25 mouse cellular contexts compared by ENCODE assay signal in the genomic region with DNA sequence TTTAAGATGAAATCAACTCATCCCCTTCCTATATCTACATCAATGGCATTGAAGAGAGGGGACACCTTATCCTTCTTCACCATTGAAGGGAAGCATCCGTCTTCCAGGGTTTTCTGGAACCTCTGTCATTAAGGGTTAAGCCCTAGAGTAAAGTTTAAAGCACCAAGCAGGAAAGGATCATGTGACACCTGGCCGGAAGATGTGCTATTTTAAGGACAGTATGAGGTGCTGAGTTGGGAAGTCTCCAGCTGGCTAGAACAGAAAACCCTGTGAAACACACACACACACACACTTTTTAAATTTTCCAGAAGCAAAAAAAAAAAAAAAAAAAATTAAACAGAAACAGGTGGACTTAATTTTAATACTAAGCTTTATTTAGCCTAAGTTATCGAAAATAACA. TPM values are rescaled to one million over a fixed set of nuclear protein-coding genes. Genes with fewer than 3 reads are reported as not detected.
DNase-seq lines count a peak whose midpoint lies in the region; ATAC-seq and TF ChIP-seq lines count a peak whose summit lies in the region.
"Had no signal": no experiment of that assay in that cellular context is flagged by ENCODE, and none has a peak within 500 bp of the region (broad histone marks: within the 10 kb centered on the region; RNA-seq: fewer than 3 reads in every experiment).

No protein-coding gene starts in this region.

- WGBS in heart, embryonic 11.5 days (ENCODE audit: insufficient replicate concordance), result 40% methylated on average over 3 of the region's 3 CpGs
- WGBS in thymus, adult 2 months, result 8% methylated on average over 3 of the region's 3 CpGs
- 37% methylated on average over 3 of the region's 3 CpGs for WGBS in heart, embryonic 16.5 days

- H3K9me3 ChIP-seq in heart, embryonic 11.5 days (replicated peaks; ENCODE audit: control insufficient read depth, low read length), result no peaks in the 10 kb centered on the region
- no peaks in the 10 kb centered on the region for H3K9me3 ChIP-seq in heart, embryonic 16.5 days (replicated peaks; ENCODE audit: control insufficient read depth, low read length)
- H3K9me3 ChIP-seq: forebrain, embryonic 10.5 days; midbrain, embryonic 13.5 days had no signal

- peaks cover 14% of the 10 kb centered on the region for H3K4me1 ChIP-seq in heart, embryonic 11.5 days (ENCODE audit: control insufficient read depth, insufficient read depth, low read length)
- peaks cover 29% of the 10 kb centered on the region for H3K4me1 ChIP-seq in thymus, adult 2 months (replicated peaks; ENCODE audit: control insufficient read depth, insufficient read depth, low read length)
- peaks cover 31% of the 10 kb centered on the region for H3K4me1 ChIP-seq in heart, embryonic 16.5 days (ENCODE audit: control insufficient read depth, insufficient read depth, low read length)

- no peak for TF ChIP-seq CTCF in thymus, adult 2 months (IDR thresholded peaks at IDR 0.05; ENCODE audit: borderline replicate concordance, control insufficient read depth, extremely low read depth, insufficient read depth, low read length, poor library complexity)

- no peaks in the 10 kb centered on the region for H3K27me3 ChIP-seq in heart, embryonic 11.5 days (ENCODE audit: control insufficient read depth, insufficient read depth, low read length)
- no peaks in the 10 kb centered on the region for H3K27me3 ChIP-seq in thymus, adult 2 months (ENCODE audit: control insufficient read depth, insufficient read depth, low read length)
- no peaks in the 10 kb centered on the region for H3K27me3 ChIP-seq in heart, embryonic 16.5 days (ENCODE audit: control insufficient read depth, insufficient read depth, low read length)
- H3K27me3 ChIP-seq: midbrain, embryonic 13.5 days had no signal

- no peak overlapping the region for H3K4me3 ChIP-seq in heart, embryonic 11.5 days (ENCODE audit: low read depth, low read length)
- no peak overlapping the region for H3K4me3 ChIP-seq in thymus, adult 2 months (ENCODE audit: control insufficient read depth, insufficient read depth, low read length)
- no peak overlapping the region for H3K4me3 ChIP-seq in heart, embryonic 16.5 days (ENCODE audit: low read length)
- H3K4me3 ChIP-seq: forebrain, embryonic 10.5 days; midbrain, embryonic 13.5 days had no signal

- no peak for TF ChIP-seq POLR2A in thymus, adult 2 months (IDR thresholded peaks at IDR 0.05; ENCODE audit: control insufficient read depth, extremely low read depth, insufficient read depth, low read length, poor library complexity)

- H3K9ac ChIP-seq in heart, embryonic 11.5 days (ENCODE audit: low read depth, low read length), result no peak overlapping the region
- H3K9ac ChIP-seq in heart, embryonic 16.5 days (ENCODE audit: low read length), result no peak overlapping the region
- H3K9ac ChIP-seq: midbrain, embryonic 13.5 days had no signal

- ATAC-seq in heart, embryonic 11.5 days (replicated peaks; ENCODE audit: insufficient number of reproducible peaks, low FRiP score, low TSS enrichment), result no peak
- ATAC-seq in heart, embryonic 16.5 days (replicated peaks; ENCODE audit: extremely low read depth, insufficient read depth, low FRiP score), result peak; percentile 61; the same call in 1 of the 2 replicates
- ATAC-seq: activated CD4-positive, CD25-positive, alpha-beta regulatory T cell, adult 4 months; forebrain, embryonic 16.5 days; hindbrain, postnatal 0 days; intestine, embryonic 16.5 days; midbrain, embryonic 13.5 days had no signal

- DNase-seq in heart, adult 18-20 months, result peak; percentile 57 to 83
- DNase-seq in thymus, adult 2 months, result peak; percentile 45
- no peak for DNase-seq in thymus, postnatal 10 days (ENCODE audit: low spot score in 2 of 2)
- DNase-seq in skeletal muscle tissue, adult 2 months (ENCODE audit: low read depth, low spot score), result peak; percentile 72
- DNase-seq in right cerebral cortex, postnatal 4 days, result no peak
- DNase-seq: adrenal gland, postnatal 10 days; cerebellum, adult 9-10 months; layer of hippocampus, postnatal 36 days; lung, adult 2 months had no signal

- H3K27ac ChIP-seq in heart, embryonic 11.5 days (ENCODE audit: low read depth, low read length), result no peak overlapping the region
- no peak overlapping the region; the same call in 1 of the 2 replicates for H3K27ac ChIP-seq in thymus, adult 2 months (ENCODE audit: control insufficient read depth, insufficient read depth, low read length)
- H3K27ac ChIP-seq in heart, embryonic 16.5 days (ENCODE audit: low read length), result peak overlapping the region; percentile 15; the same call in 1 of the 2 replicates
- H3K27ac ChIP-seq: forebrain, embryonic 10.5 days; hindbrain, postnatal 0 days; midbrain, embryonic 13.5 days; stomach, postnatal 0 days had no signal

- H3K36me3 ChIP-seq in heart, embryonic 11.5 days (ENCODE audit: control insufficient read depth, insufficient read depth, low read length), result no peaks in the 10 kb centered on the region
- H3K36me3 ChIP-seq in thymus, adult 2 months (ENCODE audit: control insufficient read depth, insufficient read depth, low read length), result no peaks in the 10 kb centered on the region
- H3K36me3 ChIP-seq in heart, embryonic 16.5 days (ENCODE audit: control insufficient read depth, insufficient read depth), result no peaks in the 10 kb centered on the region
- H3K36me3 ChIP-seq: forebrain, embryonic 10.5 days; midbrain, embryonic 13.5 days had no signal

- no peak overlapping the region for H3K4me2 ChIP-seq in heart, embryonic 11.5 days
- H3K4me2 ChIP-seq in heart, embryonic 16.5 days (ENCODE audit: low read depth, low read length), result no peak overlapping the region
- H3K4me2 ChIP-seq: midbrain, embryonic 13.5 days had no signal

RNA-seq across cellular contexts. Expression of gene Adgrf1, which starts 15.9 kb away (rescaled TPM):
- not detected for total RNA-seq in heart, adult 18-20 months (2021)
- not detected in 2 replicates for polyA plus RNA-seq in heart, embryonic 11.5 days (2014; fragmentation: Nextera tagmentation; extraction: Ambion mirVana)
- polyA plus RNA-seq in thymus, adult 2 months (2012; rRNA removed), result 0.04 and 0.08 TPM in 2 replicates
- polyA plus RNA-seq in heart, embryonic 16.5 days (2015; fragmentation: Nextera tagmentation; extraction: Ambion mirVana), result not detected in 2 replicates
- total RNA-seq: granulocyte monocyte progenitor cell, adult 5-6 weeks; hindbrain, postnatal 0 days; layer of hippocampus, adult 8-10 months; layer of hippocampus, postnatal 36 days; left cerebral cortex, postnatal 10 days; monocyte, adult 5-6 weeks had no signal
- polyA plus RNA-seq: activated CD4-positive, CD25-positive, alpha-beta regulatory T cell, adult 4 months; forebrain, embryonic 10.5 days; forebrain, embryonic 16.5 days; hindbrain, embryonic 11.5 days; hindbrain, postnatal 0 days; limb, embryonic 11.5 days; lung, adult 2 months; midbrain, embryonic 13.5 days; urinary bladder, adult 2 months had no signal

Comparison
In these comparisons a context has a peak if more than half of its experiments do, and no peak if none do; other contexts are left out.
1. DNase-seq: peak in heart, adult 18-20 months (2 of 2), thymus, adult 2 months (single experiment) and skeletal muscle tissue, adult 2 months (single experiment); none in thymus, postnatal 10 days (0 of 2) and right cerebral cortex, postnatal 4 days (single experiment).